ENCODE assay signal across 8 mouse cellular contexts in genomic region chr4:46991016-46991958, GRCm38 (mm10). TPM values are rescaled to one million over a fixed set of nuclear protein-coding genes. Genes with fewer than 3 reads are reported as not detected.
A peak's percentile ranks its signal among the peaks of the same experiment; 100 is the strongest.
DNase-seq lines count a peak whose midpoint lies in the region; ATAC-seq lines count a peak whose summit lies in the region.

Gene Gabbr2, minus strand, starts transcription at chr4:46991873.

- DNase-seq in heart, postnatal 25 days (ENCODE audit: low spot score), result no peak
- DNase-seq in cerebellum, adult 18-20 months, result peak; percentile 82 to 87
- DNase-seq in layer of hippocampus, postnatal 10 days (ENCODE audit: low spot score in 2 of 2), result peak; percentile 69 to 80
- no peak for DNase-seq in spleen, adult 18-20 months

- H3K27me3 ChIP-seq in heart, embryonic 14.5 days (ENCODE audit: control insufficient read depth, insufficient read depth, low read length), result peaks cover 85% of the 10 kb centered on the region
- H3K27me3 ChIP-seq in midbrain, embryonic 13.5 days, result peaks cover 61% of the 10 kb centered on the region

- H3K36me3 ChIP-seq in heart, embryonic 14.5 days (ENCODE audit: control insufficient read depth, insufficient read depth, low read length), result no peaks in the 10 kb centered on the region
- H3K36me3 ChIP-seq in midbrain, embryonic 13.5 days, result no peaks in the 10 kb centered on the region

- WGBS in heart, embryonic 14.5 days, result under 1% methylated on average over 111 of the region's 134 CpGs
- 1% methylated on average over 52 of the region's 134 CpGs for whole genome bisulfite sequencing in midbrain, embryonic 13.5 days

- ATAC-seq in heart, embryonic 14.5 days (ENCODE audit: insufficient number of reproducible peaks, insufficient read depth, low FRiP score, low read depth), result no peak
- peak; percentile 62 for ATAC-seq in frontal cortex, adult (ENCODE audit: low TSS enrichment)
- ATAC-seq in midbrain, embryonic 13.5 days, result peak; percentile 77
- no peak for ATAC-seq in monocyte, adult 5-6 weeks (replicated peaks; ENCODE audit: insufficient number of reproducible peaks, low FRiP score, low TSS enrichment, poor library complexity, severe bottlenecking)

- peak within 1 kb of the TSS; percentile 22 to 48; a peak in 3 of 4 replicates for H3K4me3 ChIP-seq in heart, embryonic 14.5 days (ENCODE audit: control insufficient read depth in 1 of 2, insufficient read depth in 1 of 2, low read depth in 1 of 2, low read length in 2 of 2)
- peak within 1 kb of the TSS; percentile 65 for H3K4me3 ChIP-seq in midbrain, embryonic 13.5 days (replicated peaks)

- peaks cover 0 to 8% of the 10 kb centered on the region in 2 experiments; a peak in 2 of 4 replicates for H3K4me1 ChIP-seq in heart, embryonic 14.5 days (ENCODE audit: control insufficient read depth in 2 of 2, insufficient read depth in 2 of 2, low read length in 2 of 2)
- H3K4me1 ChIP-seq in midbrain, embryonic 13.5 days (replicated peaks), result peaks cover 32% of the 10 kb centered on the region

- H3K9ac ChIP-seq in heart, embryonic 14.5 days (ENCODE audit: low read length), result no peak within 1 kb of the TSS
- H3K9ac ChIP-seq in midbrain, embryonic 13.5 days (replicated peaks), result peak within 1 kb of the TSS; percentile 87

- no peaks in the 10 kb centered on the region for H3K9me3 ChIP-seq in heart, embryonic 14.5 days (ENCODE audit: control insufficient read depth, low read length)
- no peaks in the 10 kb centered on the region for H3K9me3 ChIP-seq in midbrain, embryonic 13.5 days

- intact Hi-C loops in heart, postnatal 25 days (cut with DNase I), result no loop called here

- H3K4me2 ChIP-seq in heart, embryonic 14.5 days (ENCODE audit: low read length), result peak within 1 kb of the TSS; percentile 74
- peak within 1 kb of the TSS; percentile 84 for H3K4me2 ChIP-seq in midbrain, embryonic 13.5 days (replicated peaks)

- no peak within 1 kb of the TSS for H3K27ac ChIP-seq in heart, embryonic 14.5 days (replicated peaks in 1 of 2; ENCODE audit: control insufficient read depth in 1 of 2, insufficient read depth in 1 of 2, low read depth in 2 of 2, low read length in 2 of 2)
- H3K27ac ChIP-seq in midbrain, embryonic 13.5 days, result peak within 1 kb of the TSS; percentile 90

RNA-seq across cellular contexts. Expression of gene Gabbr2, which starts in this region (rescaled TPM):
- polyA plus RNA-seq in heart, embryonic 14.5 days (2014; fragmentation: Nextera tagmentation; extraction: Ambion mirVana), result 0.03 and 0.08 TPM in 2 replicates
- total RNA-seq in heart, postnatal 25 days (2021), result under 1 TPM in 1 of 2 experiments, not detected in 1; 0.11 TPM
- total RNA-seq in layer of hippocampus, postnatal 10 days (2021), result 100 to 1,000 TPM; 184 to 203 TPM
- 3.0 and 3.8 TPM in 2 replicates for polyA plus RNA-seq in midbrain, embryonic 13.5 days (2015; fragmentation: Nextera tagmentation; extraction: Ambion mirVana)
- not detected in 3 replicates for total RNA-seq in monocyte, adult 5-6 weeks (2017)

Comparison
In these comparisons a context has a peak if more than half of its experiments do, and no peak if none do; other contexts are left out.
1. RNA of gene Gabbr2 (total RNA-seq): 184 to 203 TPM in layer of hippocampus, postnatal 10 days; 0.11 TPM in heart, postnatal 25 days and not detected in monocyte, adult 5-6 weeks; every median in the first group is over 100 times any median in the second.
2. ATAC-seq: peak in frontal cortex, adult (single experiment) and midbrain, embryonic 13.5 days (single experiment); none in heart, embryonic 14.5 days (single experiment) and monocyte, adult 5-6 weeks (single experiment).
3. DNase-seq: peak in cerebellum, adult 18-20 months (2 of 2) and layer of hippocampus, postnatal 10 days (2 of 2); none in heart, postnatal 25 days (single experiment) and spleen, adult 18-20 months (0 of 2).